Mouse (Mus musculus): ENCODE data around the gene Wdtc1. TPM values are rescaled to one million over a fixed set of nuclear protein-coding genes. Genes with fewer than 3 reads are reported as not detected.

Gene Wdtc1
- total and polyA plus RNA-seq, 3 experiments, result 13.2 to 35.3 TPM; not detected in 1

DNA sequence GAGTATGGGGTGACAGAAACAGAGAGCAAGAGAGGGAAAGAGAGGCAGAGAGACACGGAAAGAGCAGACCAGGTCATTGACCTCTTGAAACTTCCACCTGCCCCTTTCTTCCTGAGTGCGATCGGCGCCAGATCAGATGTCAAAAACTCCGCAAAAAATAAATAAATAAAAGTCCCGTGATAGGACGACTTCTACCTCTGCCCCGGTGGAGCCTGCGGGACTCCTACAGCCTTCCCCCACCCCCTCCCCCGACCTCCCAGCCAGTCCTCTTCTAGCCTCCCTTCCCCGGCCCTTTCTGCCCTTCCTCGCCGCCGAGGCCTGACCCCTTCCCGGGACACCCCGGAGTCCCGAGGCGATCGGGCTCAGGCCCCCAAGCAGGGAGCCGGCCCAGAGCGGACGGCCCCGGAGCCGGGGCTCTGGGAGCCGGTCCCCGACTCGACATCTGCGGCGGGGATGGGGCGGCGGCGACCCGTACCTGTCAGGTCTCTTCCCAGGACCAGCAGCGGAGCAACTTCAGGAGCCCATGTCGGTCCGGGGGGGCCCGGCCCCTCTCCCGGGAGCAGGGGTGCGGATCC is 14.7 kb downstream of the Wdtc1 start:
- Histone ChIP-seq H3K79me2 (ENCODE audit: control insufficient read depth, insufficient read depth, low read length, poor library complexity) (peaks cover 6% of the 10 kb centered on the region), H3K9ac (ENCODE audit: control insufficient read depth, low read depth, low read length, poor library complexity, severe bottlenecking) (peak overlapping the region; percentile 94), H3K4me1 (ENCODE audit: control insufficient read depth in 1 of 2, insufficient read depth in 2 of 2, low read length in 2 of 2) (peaks cover 0 to 12% of the 10 kb centered on the region in 2 experiments; a peak in 2 of 4 replicates), H3K27me3 (ENCODE audit: control insufficient read depth in 1 of 2, insufficient read depth in 2 of 2, low read length in 2 of 2) (no peaks in the 10 kb centered on the region), H3K36me3 (ENCODE audit: control insufficient read depth in 1 of 2, insufficient read depth in 2 of 2, low read length in 2 of 2) (peaks cover 0 to 6% of the 10 kb centered on the region in 2 experiments; a peak in 2 of 4 replicates), H3K9me3 (replicated peaks; ENCODE audit: insufficient read depth, low read length) (no peaks in the 10 kb centered on the region), H3K4me3 (ENCODE audit: control insufficient read depth in 1 of 2, insufficient read depth in 1 of 2, low read depth in 2 of 2, low read length in 2 of 2) (peak overlapping the region; percentile 83 to 93), H3K27ac (ENCODE audit: control insufficient read depth, low read depth, low read length) (peak overlapping the region; percentile 63)
- peak; percentile 44 for DNase-seq (ENCODE audit: low read depth, low spot score)
- TF ChIP-seq MXI1 (IDR thresholded peaks at IDR 0.05; ENCODE audit: low read depth, low read length) (peak; percentile 15; the same call in 1 of the 2 replicates), MAZ (IDR thresholded peaks at IDR 0.05; ENCODE audit: low read depth, low read length) (0 out of 2 replicates have a peak, but pooled peaks have one; percentile 22), JUND (IDR thresholded peaks at IDR 0.05; ENCODE audit: low read depth, low read length) (no peak), NELFE (IDR thresholded peaks at IDR 0.05; ENCODE audit: low read depth, low read length) (0 out of 2 replicates have a peak, but pooled peaks have one; percentile 11), SIN3A (IDR thresholded peaks at IDR 0.05; ENCODE audit: low read length) (0 out of 2 replicates have a peak, but pooled peaks have one; percentile 20)

- H3K27me3 ChIP-seq (ENCODE audit: control insufficient read depth in 1 of 2, insufficient read depth in 2 of 2, low read length in 2 of 2), result no peaks in the 10 kb centered on the region
- peak overlapping the region; percentile 83 to 93 for H3K4me3 ChIP-seq (ENCODE audit: control insufficient read depth in 1 of 2, insufficient read depth in 1 of 2, low read depth in 2 of 2, low read length in 2 of 2)
- peaks cover 0 to 12% of the 10 kb centered on the region in 2 experiments; a peak in 2 of 4 replicates for H3K4me1 ChIP-seq (ENCODE audit: control insufficient read depth in 1 of 2, insufficient read depth in 2 of 2, low read length in 2 of 2)
- H3K36me3 ChIP-seq (ENCODE audit: control insufficient read depth in 1 of 2, insufficient read depth in 2 of 2, low read length in 2 of 2), result peaks cover 0 to 6% of the 10 kb centered on the region in 2 experiments; a peak in 2 of 4 replicates
- H3K9me3 ChIP-seq (replicated peaks; ENCODE audit: insufficient read depth, low read length), result no peaks in the 10 kb centered on the region
- peak overlapping the region; percentile 63 for H3K27ac ChIP-seq (ENCODE audit: control insufficient read depth, low read depth, low read length)
- TF ChIP-seq RCOR1 (IDR thresholded peaks at IDR 0.05; ENCODE audit: low read depth, low read length) (peak; percentile 70), BHLHE40 (IDR thresholded peaks at IDR 0.05; ENCODE audit: borderline replicate concordance, low read depth, low read length) (0 out of 2 replicates have a peak, but pooled peaks have one; percentile 42), JUND (IDR thresholded peaks at IDR 0.05; ENCODE audit: low read depth, low read length) (0 out of 2 replicates have a peak, but pooled peaks have one; percentile 30), SIN3A (IDR thresholded peaks at IDR 0.05; ENCODE audit: low read length) (peak; percentile 60; the same call in 1 of the 2 replicates), MAFK (IDR thresholded peaks at IDR 0.05; ENCODE audit: borderline replicate concordance, low read depth, low read length) (no peak), CHD2 (IDR thresholded peaks at IDR 0.05; ENCODE audit: low read length) (0 out of 2 replicates have a peak, but pooled peaks have one; percentile 16), USF1 (IDR thresholded peaks at IDR 0.05; ENCODE audit: low read depth, low read length) (no peak), MXI1 (IDR thresholded peaks at IDR 0.05; ENCODE audit: low read depth, low read length) (no peak; the same call in 1 of the 2 replicates), MAX (IDR thresholded peaks at IDR 0.05; ENCODE audit: low read length) (no peak), TCF12 (IDR thresholded peaks at IDR 0.05; ENCODE audit: low read depth, low read length) (peak; percentile 75), ETS1 (IDR thresholded peaks at IDR 0.05; ENCODE audit: low read depth, low read length) (peak; percentile 84), MYB (IDR thresholded peaks at IDR 0.05; ENCODE audit: low read depth, low read length) (no peak), ZNF384 (IDR thresholded peaks at IDR 0.05; ENCODE audit: low read depth, low read length) (peak; percentile 91), EP300 (IDR thresholded peaks at IDR 0.05; ENCODE audit: low read depth in 1 of 2, low read length in 2 of 2) (peak; percentile 64 to 68), GATA1 (IDR thresholded peaks at IDR 0.05; ENCODE audit: low read depth, low read length) (peak; percentile 68), NELFE (IDR thresholded peaks at IDR 0.05; ENCODE audit: low read depth, low read length) (no peak), MYC (IDR thresholded peaks at IDR 0.05; ENCODE audit: low read depth, low read length) (0 out of 2 replicates have a peak, but pooled peaks have one; percentile 42), ZC3H11A (IDR thresholded peaks at IDR 0.05; ENCODE audit: low read depth, low read length) (peak; percentile 9; the same call in 1 of the 2 replicates), TAL1 (IDR thresholded peaks at IDR 0.05; ENCODE audit: low read length) (peak; percentile 24)
- peak overlapping the region; percentile 94 for H3K9ac ChIP-seq (ENCODE audit: control insufficient read depth, low read depth, low read length, poor library complexity, severe bottlenecking)
- DNase-seq (ENCODE audit: low read depth, low spot score), result peak; percentile 62
- H3K79me2 ChIP-seq (ENCODE audit: control insufficient read depth, insufficient read depth, low read length, poor library complexity), result peaks cover 6% of the 10 kb centered on the region
These were observed 15.3 kb downstream of the Wdtc1 start for GRCm38 (mm10) chr4:133337833-133338520.

All from MEL (cell line).